Mouse (Mus musculus) MEL-GATA-1-ER (cell line): Measurements from ENCODE around the gene Rock2.

Source experiments
- DNase-seq: peaks from one replicate; pipeline ENCODE4 v3.0.0-alpha.2; 2012; ENCODE audit warnings: low read depth; ENCODE audit errors: extremely low read depth

The Rock2 gene

DNA sequence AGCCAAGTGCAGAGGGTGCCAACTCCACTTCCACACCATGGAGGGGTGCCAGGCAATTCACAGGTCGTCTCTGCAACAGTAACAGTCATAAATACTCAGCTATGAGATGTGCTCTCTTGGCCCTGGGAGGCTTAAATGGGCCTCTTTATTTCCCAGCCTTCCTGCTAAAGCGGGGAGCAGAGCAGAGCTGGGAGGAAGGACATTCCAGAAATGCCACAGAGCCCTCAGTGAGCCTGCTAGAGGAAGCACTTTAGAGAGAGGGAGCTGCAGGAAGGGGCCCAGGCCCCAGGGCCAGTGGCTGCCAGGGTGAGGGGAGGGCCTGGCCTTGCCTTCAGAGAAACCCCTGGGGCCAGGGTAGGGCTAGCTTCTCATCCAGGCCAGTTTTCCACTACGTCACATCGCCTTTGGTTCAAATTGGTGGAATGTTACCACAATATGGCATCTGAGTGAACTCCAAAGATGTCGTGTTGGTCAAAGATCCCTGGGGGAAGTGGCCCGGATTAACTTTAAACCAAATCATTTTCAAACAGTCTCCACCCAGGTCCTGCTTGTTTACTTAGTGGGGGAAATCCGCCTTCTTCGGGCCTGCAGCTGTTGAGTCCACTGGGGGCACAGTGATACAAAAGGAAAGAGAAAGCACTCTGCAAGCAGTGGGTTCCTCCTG is 24.2 kb upstream of the Rock2 start:
- no peak for DNase-seq

DNA sequence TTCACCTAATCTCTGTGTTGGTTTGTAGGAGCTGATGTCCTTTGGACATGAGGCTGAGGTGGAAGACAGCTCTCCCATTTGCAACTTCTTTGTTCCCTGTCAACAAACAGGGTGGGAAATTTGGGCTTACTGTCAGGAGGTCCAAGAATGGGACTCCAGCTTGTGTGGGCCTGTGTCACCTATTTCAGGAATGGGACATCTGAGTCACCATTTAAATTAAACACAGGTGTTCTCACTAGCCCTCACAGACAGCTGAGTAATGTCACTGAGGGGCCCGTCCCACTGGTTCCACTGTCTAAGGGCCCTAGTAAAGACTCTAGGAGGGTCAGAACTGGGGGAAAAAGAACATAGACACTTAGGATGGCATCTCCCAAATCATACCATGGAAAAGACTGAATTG is 22.7 kb upstream of the Rock2 start:
- DNase-seq: no peak

DNA sequence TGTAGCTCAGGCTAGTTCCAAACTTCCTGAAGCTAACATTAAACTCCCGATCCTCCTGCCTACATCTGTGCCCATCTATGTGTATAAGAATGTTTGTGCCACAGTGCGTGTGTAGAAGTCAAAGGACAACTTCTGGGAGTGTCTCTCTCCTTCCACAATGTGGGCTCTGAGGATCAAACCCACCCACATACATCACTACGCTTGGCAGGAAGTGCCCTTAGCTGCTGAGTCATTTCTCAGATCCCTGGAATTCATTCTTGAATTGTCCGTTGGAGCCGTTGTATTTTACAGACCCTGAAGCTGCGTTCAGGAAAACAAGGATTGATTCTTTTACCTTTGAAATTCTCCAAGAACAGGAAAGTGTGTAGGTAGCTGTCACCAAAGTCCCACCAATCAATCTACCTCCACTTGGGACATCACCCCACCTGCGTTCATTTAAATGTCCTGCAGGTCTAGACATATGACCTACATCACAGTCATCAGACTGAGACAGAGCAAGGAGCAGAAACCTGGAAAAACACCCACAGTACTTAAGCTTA is 21.7 kb upstream of the Rock2 start:
- no peak for DNase-seq

DNA sequence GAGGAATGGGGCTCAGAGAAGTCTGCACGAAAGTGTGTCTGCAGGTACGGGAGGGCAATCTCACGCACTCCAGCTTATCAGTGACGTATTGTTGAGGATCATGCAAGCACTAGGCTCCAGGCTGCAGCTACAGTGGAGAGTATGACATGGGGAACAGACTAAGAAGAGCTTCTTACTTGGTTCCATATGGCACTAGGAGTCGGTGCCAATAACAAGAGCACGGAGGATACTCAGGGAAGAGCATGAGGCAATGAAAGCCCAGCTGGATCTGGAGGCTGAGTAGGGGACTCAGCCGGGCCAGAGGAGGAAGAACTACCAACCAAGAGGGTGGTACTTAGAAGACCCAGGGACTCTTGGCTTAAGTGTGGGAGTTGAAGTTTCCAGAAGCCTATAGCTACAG is 21.1 kb upstream of the Rock2 start:
- no peak for DNase-seq

DNA sequence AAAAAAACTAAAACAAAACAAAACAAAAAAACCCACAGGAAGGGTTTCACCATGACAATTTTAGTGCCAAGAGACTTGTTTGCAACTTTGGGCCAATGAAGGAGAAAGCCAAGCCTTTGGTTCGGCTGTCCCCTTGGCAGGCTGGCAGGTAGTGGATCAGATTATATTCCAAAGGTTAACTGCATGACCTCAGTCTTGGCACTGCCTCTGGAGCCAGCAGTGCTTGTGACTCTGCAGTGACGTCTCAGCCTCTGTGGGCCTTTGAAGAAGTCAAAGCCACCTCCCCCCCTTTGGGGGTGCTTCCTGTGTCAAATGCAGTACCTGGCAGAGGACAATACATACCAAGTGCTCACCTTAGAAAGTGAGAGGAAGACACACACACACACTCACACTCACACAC is 20.6 kb upstream of the Rock2 start:
- no peak for DNase-seq

DNA sequence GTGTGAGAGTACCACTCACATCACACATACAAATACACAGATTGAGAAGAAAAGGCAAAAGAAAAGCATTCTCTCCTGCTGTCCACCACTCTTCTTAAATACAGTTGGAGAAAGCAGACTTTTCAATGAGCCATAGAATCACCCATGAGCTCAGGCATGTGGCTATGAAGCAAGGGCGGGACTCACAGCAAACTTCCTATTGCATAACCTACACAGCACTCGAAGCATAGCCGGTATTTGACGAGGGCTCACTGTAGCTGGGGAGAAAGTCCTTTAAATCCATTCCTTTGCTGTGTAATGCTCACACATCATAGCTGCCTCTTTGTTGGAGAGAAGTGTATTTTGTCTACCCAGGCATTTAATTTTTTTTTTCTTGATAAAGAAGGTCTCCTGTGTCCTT is 19.4 kb upstream of the Rock2 start:
- DNase-seq: no peak

DNA sequence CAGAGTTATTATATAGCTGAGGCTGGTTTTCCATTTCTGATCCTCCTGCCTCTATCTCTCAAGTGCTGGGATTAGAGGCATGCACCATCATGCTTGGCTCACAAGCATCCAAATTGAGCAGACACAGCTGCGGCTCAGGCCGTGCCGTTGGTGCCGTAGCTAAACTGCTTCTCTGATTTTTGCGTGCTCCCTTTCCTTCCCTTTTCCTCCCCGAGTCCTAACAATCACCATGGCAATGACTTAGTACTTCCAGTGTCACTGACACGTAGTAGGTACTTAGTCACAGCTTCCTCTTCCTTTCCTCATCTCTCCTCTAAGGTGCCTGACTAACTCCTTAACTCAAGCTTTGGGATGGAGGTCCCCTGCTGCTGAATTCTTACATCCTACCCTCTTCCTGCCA is 19.0 kb upstream of the Rock2 start:
- DNase-seq: no peak

DNA sequence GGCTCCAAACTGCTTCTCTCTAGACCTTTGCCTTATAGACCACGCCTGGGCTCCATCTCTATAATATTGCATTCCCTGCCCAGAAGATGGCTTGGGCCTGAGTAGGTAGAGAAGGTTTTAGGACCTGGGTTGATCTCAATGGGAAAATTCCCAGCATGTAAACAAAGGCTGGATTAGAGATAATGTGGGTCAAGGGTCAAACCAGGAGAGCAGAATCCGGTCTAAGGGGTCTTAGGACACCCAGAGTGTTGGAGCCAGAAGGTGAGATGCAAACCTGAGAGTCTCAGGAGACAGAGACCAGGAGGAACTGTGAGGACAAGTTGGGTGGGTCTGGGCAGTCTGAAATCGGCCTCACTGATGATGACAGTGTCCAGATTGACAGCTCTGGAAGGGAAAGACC is 18.0 kb upstream of the Rock2 start:
- no peak for DNase-seq

DNA sequence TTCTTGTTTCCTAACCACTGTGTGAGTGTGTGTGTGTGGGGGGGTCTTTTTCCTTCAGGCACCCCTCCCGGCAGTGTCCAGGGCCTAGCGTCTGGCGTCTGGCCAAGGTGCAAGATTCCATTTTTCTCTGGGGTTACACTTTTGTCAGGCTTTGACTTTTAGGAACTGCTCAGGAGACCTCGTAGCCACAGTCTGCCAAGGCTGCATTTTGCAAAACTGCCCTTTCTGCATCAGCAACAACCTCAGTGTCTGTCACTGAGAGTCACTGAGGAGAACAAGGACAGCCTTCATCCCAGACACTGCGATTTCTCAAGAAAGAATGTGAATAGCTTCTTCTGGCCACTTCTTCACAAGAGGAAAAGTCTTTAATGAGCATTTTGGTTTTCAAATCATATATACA is 17.6 kb upstream of the Rock2 start:
- no peak for DNase-seq

DNA sequence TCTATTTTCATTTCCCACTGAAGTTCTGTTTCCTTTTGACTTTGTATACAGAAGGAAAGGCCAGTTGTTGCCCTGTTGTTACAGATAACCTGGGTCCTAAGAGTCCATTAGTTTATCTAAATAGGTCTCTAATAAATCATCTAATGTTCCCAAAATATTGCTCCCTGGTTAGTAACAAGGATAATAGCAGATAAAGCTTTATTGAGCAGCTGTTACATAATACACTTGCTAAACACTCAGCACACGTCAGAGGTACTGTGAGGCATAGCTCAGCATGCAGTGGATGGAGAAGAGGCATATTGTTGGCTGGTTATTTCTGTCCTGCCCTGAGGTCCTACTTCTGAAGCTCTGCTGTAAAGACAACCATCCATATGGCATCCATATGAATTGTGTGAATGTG is 17.0 kb upstream of the Rock2 start:
- DNase-seq: no peak

DNA sequence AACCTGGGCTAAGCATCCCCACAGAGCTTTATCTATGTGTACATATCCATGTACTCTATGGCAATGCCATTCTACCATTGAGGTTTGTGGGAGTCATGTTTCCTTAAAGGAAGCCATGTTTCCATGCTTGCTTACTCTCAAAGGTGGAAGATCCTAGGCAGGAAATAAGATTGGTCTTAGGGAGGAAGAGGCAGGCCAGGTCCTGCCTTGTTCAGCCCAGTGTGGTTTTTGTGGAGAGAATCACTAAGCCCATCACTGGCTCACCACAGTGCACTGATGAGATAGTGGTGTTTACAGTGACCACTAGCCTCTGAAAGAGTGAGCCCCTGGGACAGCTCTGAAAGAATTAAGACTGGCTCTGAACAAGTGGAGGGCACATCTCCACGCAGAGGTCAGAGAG is 15.3 kb upstream of the Rock2 start:
- DNase-seq: no peak

DNA sequence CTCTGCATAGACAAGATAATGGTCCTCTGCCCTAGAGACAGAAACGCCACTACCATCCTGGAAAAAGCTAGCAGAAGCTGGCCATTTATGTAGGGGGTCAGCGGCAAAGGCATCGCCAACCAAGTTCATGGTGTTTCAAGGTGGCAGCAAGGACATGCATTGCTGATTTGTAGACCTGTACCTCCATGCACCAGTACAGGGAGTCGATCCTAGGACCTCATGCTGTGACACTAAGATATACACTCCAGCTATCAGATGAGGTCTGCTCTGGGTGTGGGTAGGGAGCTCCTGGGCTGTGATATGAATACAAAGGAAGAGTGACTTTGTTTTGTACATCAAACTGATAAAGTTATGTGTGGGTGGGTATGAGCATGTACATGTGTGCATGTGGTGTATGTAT is 14.6 kb upstream of the Rock2 start:
- DNase-seq: no peak

DNA sequence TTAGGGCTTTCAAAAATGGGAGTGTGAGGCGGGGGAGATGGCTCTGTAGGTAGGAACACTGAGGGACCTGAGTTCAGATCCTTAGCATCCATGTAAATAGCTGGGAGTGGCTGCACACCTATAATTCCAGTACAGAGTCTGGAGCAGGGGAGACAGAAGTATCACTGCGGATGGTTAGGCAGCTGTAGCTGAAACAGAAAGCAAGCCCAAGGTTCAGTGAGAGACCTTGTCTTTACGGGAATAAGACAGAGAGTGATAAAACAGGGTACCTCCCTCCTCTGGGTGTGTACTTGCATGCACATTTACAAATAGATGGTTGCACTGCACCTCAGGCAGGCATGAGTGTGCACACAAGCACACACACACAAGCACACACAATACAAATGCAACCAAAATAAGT is 12.3 kb upstream of the Rock2 start:
- DNase-seq: no peak

DNA sequence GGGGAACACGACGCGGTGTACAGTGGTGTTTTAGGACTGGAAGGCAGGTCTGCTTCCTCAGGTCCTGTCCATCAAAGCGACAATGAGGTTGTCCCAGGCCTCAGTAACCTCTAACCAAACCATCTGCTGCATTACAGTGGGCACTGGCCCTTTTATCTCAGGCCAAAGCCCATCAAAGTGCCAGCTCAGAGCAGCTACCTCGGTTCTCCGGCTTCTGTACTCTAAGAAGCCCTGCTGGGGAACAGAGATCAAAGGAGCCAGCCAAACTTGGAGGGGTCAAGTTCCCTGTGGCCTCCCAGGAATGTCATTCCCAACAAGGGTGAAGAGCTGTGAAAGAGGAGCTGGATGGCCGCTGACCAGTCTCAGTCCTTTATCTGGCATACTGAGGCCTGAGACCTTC is 11.6 kb upstream of the Rock2 start:
- no peak for DNase-seq

DNA sequence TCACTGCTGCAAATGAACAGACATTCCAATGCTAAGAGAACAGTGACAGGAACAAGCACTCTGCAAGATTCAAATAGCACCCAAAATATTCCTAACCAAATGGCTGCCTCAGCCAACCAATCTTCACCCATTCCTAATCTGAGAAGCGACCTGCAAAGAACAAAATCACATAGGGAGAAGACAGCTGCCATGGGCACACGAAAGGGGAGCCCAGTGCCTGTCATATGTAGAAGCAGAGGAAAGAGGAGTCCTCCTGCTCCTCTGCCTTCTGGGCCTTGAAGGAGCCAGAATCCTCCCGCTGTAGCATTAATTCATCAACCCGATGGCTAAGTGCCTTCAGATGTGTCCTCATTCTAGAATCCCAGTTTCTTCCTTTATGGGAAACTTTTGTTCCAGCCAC is 10.2 kb upstream of the Rock2 start:
- DNase-seq: no peak

DNA sequence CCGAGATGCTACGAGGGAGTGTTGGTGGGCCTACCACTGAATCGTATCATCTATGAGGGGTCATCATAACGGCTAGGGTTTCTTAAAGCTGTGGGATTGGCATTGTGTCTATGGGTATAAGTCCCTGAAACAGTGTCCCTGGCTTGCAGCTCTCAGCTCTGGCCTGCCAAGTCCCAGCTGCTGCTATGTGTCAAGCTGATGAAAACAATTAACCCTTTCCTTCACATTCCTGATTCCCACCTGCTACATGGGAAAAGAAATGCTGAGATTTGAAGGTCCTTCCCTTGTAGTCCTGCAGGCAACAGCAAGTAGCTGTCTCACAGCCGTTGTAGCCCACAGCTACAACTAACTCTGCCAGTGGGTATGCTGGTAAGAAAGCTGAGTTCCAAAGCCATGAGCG is 8.3 kb upstream of the Rock2 start:
- no peak for DNase-seq

DNA sequence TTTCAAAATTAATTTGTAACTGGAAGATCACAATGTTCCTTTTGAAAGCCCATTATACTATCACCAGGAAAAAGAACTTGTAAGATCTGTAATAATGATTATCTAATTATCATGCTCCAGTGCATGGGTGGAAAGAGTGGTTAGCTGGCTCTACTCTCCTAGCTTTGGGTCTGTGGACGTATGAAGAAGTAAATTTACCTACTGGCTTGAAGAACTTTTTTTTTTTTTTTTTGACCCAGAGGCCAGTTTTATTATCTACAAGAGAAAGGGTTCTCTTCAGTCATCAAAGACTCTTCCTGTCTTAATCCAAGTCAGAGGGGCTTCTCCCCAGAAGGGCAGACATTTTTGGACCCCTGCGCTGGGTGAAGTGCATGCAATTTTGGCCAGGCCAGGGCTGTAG is 1.7 kb upstream of the Rock2 start:
- DNase-seq: no peak

DNA sequence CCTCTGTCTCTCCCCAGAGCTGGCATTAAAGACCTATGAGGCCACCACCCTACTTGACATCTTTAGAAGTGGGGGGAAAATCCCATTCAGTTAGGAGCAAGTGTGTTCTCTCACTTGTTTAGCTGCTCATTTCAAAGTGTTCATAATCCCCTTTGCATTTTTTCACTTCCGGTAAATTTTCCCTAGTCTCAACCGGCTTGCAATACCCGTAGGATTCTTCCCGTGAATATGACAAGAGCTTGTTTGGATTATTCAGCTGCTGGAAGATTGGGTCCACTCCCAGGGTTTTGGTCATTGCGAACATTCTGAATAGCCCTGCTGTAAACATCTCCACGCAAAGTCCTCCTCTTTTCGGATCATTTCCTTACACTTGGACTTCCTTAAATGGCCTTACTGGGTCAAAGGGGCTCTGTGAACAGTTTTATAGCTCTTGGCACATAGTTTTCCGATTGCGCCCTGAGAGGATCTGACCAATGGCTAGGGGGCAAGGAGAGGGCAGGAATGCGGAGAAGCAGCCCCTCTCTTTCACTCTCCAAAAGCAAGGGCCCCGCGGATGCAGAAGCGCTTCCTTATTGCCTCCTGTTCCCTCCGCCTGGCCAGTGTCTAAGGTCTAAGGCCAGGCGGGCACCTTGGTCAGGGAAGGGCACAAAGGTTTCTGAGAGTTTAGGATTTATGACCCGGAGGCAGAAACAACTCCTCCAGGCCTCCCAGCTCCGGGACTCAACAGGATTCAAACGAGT is 869 bp upstream of the Rock2 start:
- DNase-seq: no peak

DNA sequence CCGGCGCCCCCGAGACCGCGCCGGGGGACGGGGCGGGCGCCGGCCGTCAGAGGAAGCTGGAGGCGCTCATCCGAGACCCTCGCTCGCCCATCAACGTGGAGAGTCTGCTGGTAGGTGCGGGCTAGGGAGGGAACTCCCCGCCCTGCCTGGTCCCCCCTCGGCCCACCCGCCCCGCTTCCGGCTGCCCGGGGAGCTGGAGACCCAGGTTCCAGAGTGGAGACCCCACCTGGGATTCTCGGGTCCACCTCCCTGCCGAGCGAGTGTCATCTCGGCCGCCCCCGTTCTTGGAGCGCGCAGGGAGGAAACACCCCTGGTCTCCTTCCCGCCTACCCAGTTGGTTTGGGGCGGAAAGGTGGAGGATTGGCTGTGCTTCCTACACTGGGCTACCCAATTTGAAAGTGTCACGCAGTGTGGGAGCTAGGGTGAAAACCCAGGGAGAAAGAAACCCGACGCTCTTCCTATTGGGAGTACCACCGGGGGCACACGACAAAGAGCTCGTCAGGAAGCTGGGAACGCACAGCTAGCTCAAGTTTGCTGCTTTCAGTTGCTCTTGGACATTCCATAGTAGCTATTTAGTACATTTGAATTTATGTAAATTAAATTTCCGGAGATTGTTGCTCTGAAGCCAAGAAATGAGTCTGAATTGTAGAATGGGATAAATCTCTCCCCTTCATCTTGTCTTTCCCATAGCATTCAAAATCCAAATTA is 680 bp downstream of the Rock2 start:
- DNase-seq: no peak

DNA sequence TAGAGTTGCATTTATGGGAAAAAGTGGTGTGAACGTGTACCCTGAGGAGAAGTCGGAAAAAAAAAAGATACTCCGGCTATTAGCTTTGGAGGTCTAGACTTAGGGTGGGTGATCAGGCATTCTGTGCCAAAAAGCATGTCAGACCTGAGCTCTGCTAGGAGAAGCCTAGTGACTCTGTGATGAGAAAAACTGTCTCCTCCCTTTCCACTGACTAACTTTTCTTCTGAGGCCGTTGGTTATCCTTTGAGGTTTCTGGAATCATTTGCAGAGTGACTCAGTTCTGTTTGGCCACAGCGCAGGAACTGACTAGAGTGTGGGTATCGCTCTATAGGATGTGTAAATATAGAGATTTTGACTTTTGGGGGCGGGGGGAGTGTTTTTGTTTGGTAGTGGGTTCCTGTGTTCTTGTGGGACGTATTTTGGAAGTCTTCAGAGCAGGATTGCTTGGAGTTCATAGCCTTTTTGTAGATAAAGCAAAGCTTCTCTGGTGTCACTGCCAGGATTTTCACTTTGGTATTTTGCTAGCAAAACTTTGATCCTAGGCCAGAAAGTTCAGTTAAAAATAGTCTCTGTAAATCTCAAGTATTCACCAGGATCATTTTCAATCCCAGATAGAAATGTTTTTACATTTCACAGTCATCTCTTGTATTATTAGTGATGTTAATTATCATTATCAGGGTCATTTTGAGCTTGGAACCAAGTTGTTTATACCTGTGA is 1.5 kb downstream of the Rock2 start:
- no peak for DNase-seq

DNA sequence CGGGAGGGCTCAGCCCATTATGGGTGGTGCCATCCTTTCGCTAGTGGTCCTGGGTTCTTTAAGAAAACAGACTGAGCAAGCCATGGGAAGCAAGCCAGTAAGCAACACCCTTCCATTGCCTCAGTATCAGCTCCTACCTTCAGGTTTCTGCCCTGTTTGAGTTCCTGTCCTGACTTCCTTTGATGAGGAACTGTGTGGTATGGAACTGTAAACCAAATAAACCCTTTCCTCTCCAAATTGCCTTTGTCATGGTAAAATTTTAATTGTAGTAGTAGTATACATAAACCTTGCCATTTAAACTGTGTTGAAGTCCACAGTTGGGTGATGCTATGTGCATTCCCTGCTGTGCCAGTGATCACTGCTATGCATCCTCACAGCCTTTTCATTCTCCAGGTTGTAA is 2.5 kb downstream of the Rock2 start:
- no peak for DNase-seq

DNA sequence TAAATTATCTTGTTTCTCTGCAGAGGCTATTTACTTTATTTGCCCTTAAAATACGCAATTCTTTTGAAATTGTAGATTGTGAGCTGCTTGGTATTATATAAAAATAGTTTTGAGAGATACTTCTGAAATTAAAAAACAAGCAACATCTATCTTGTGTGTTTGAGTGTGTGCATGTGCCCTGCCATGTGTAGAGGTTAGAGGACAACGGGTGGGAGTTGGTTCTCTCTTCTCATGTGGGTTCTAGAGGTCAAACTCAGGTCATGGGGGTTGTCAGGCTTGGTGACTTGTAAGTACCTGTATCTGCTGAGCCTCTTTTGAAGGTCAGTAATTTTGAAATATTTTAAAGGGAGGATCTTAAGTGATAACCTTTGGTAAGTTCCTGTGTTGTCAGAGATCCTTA is 3.5 kb downstream of the Rock2 start:
- no peak for DNase-seq
